Mouse (Mus musculus): ENCODE measurements around the gene Creb5. TPM values are rescaled to one million over a fixed set of nuclear protein-coding genes. Genes with fewer than 3 reads are reported as not detected.

The Creb5 gene
- polyA plus RNA-seq, 1 experiment from 2014 or later, result 13.9 TPM

GRCm38 (mm10) chr6:53573711-53574065 lies 286.6 kb downstream of the Creb5 start:
- H3K4me3 ChIP-seq, result peak overlapping the region; percentile 47
- peaks cover 85% of the 10 kb centered on the region for H3K4me1 ChIP-seq
- no peaks in the 10 kb centered on the region for H3K36me3 ChIP-seq (replicated peaks)
- DNase-seq (ENCODE audit: low spot score), result peak; percentile 78
- H3K9me3 ChIP-seq, result no peaks in the 10 kb centered on the region
- peaks cover 8% of the 10 kb centered on the region; the same call in 1 of the 2 replicates for H3K27me3 ChIP-seq (replicated peaks; ENCODE audit: low read depth, poor library complexity, severe bottlenecking)
- H3K27ac ChIP-seq (replicated peaks), result peak overlapping the region; percentile 89
- 1% methylated on average over 6 of the region's 6 CpGs for WGBS

- no peaks in the 10 kb centered on the region for H3K36me3 ChIP-seq (replicated peaks)
- H3K4me3 ChIP-seq, result peak overlapping the region; percentile 47
- peaks cover 8% of the 10 kb centered on the region; the same call in 1 of the 2 replicates for H3K27me3 ChIP-seq (replicated peaks; ENCODE audit: low read depth, poor library complexity, severe bottlenecking)
- DNase-seq (ENCODE audit: low spot score), result peak; percentile 56
- no peaks in the 10 kb centered on the region for H3K9me3 ChIP-seq
- peak overlapping the region; percentile 89 for H3K27ac ChIP-seq (replicated peaks)
- 37% methylated on average over 12 of the region's 12 CpGs for WGBS
- peaks cover 81% of the 10 kb centered on the region for H3K4me1 ChIP-seq
Observed at GRCm38 (mm10) chr6:53574097-53574496, 287.0 kb downstream of the Creb5 start.

- Histone ChIP-seq H3K27me3 (replicated peaks; ENCODE audit: low read depth, poor library complexity, severe bottlenecking) (peaks cover 8% of the 10 kb centered on the region; the same call in 1 of the 2 replicates), H3K36me3 (replicated peaks) (no peaks in the 10 kb centered on the region), H3K4me1 (peaks cover 81% of the 10 kb centered on the region), H3K4me3 (no peak overlapping the region), H3K9me3 (no peaks in the 10 kb centered on the region), H3K27ac (replicated peaks) (peak overlapping the region; percentile 51; the same call in 1 of the 2 replicates)
- 79% methylated on average over 4 of the region's 4 CpGs for WGBS
- no peak for DNase-seq (ENCODE audit: low spot score)
Observed at GRCm38 (mm10) chr6:53575191-53575590, 288.1 kb downstream of the Creb5 start.

GRCm38 (mm10) chr6:53575836-53576235 lies 288.8 kb downstream of the Creb5 start:
- 95% methylated on average over 3 of the region's 3 CpGs for WGBS
- no peak overlapping the region for H3K27ac ChIP-seq (replicated peaks)
- H3K27me3 ChIP-seq (replicated peaks; ENCODE audit: low read depth, poor library complexity, severe bottlenecking), result peaks cover 8% of the 10 kb centered on the region; the same call in 1 of the 2 replicates
- DNase-seq (ENCODE audit: low spot score), result no peak
- H3K36me3 ChIP-seq (replicated peaks), result no peaks in the 10 kb centered on the region
- H3K4me1 ChIP-seq, result peaks cover 78% of the 10 kb centered on the region
- H3K4me3 ChIP-seq, result no peak overlapping the region
- no peaks in the 10 kb centered on the region for H3K9me3 ChIP-seq

GRCm38 (mm10) chr6:53576841-53577240 lies 289.8 kb downstream of the Creb5 start:
- 60% methylated on average over 6 of the region's 6 CpGs for WGBS
- DNase-seq (ENCODE audit: low spot score), result no peak
- H3K4me1 ChIP-seq, result peaks cover 73% of the 10 kb centered on the region

GRCm38 (mm10) chr6:53577776-53578175 lies 290.7 kb downstream of the Creb5 start:
- Histone ChIP-seq H3K27ac (replicated peaks) (peak overlapping the region; percentile 35; the same call in 1 of the 2 replicates), H3K36me3 (replicated peaks) (no peaks in the 10 kb centered on the region), H3K9me3 (no peaks in the 10 kb centered on the region), H3K4me1 (peaks cover 73% of the 10 kb centered on the region), H3K4me3 (no peak overlapping the region), H3K27me3 (replicated peaks; ENCODE audit: low read depth, poor library complexity, severe bottlenecking) (peaks cover 8% of the 10 kb centered on the region; the same call in 1 of the 2 replicates)
- no peak for DNase-seq (ENCODE audit: low spot score)
- WGBS, result 60% methylated on average over 3 of the region's 3 CpGs

More at GRCm38 (mm10) chr6:53576841-53577240, 289.8 kb downstream of the Creb5 start:
- H3K4me3 ChIP-seq, result no peak overlapping the region
- H3K9me3 ChIP-seq, result no peaks in the 10 kb centered on the region
- H3K27me3 ChIP-seq (replicated peaks; ENCODE audit: low read depth, poor library complexity, severe bottlenecking), result peaks cover 8% of the 10 kb centered on the region; the same call in 1 of the 2 replicates
- 0 out of 2 replicates have a peak overlapping the region, but pooled peaks have one; percentile 35 for H3K27ac ChIP-seq (replicated peaks)
- H3K36me3 ChIP-seq (replicated peaks), result no peaks in the 10 kb centered on the region

- peaks cover 74% of the 10 kb centered on the region for H3K4me1 ChIP-seq
- WGBS, result 86% methylated on average over 7 of the region's 7 CpGs
Observed at GRCm38 (mm10) chr6:53580346-53580745, 293.3 kb downstream of the Creb5 start.

GRCm38 (mm10) chr6:53583234-53583875 lies 296.3 kb downstream of the Creb5 start:
- DNase-seq (ENCODE audit: low spot score), result peak; percentile 15

More at GRCm38 (mm10) chr6:53580346-53580745, 293.3 kb downstream of the Creb5 start:
- Histone ChIP-seq H3K4me3 (no peak overlapping the region), H3K36me3 (replicated peaks) (no peaks in the 10 kb centered on the region), H3K9me3 (no peaks in the 10 kb centered on the region), H3K27me3 (replicated peaks; ENCODE audit: low read depth, poor library complexity, severe bottlenecking) (peaks cover 8% of the 10 kb centered on the region; the same call in 1 of the 2 replicates), H3K27ac (replicated peaks) (no peak overlapping the region)
- DNase-seq (ENCODE audit: low spot score), result no peak

GRCm38 (mm10) chr6:53584718-53585405 lies 297.8 kb downstream of the Creb5 start:
- no peak overlapping the region for H3K27ac ChIP-seq (replicated peaks)
- no peaks in the 10 kb centered on the region for H3K9me3 ChIP-seq
- peaks cover 53% of the 10 kb centered on the region for H3K4me1 ChIP-seq
- no peaks in the 10 kb centered on the region for H3K36me3 ChIP-seq (replicated peaks)
- 51% methylated on average over 10 of the region's 10 CpGs for WGBS
- H3K27me3 ChIP-seq (replicated peaks; ENCODE audit: low read depth, poor library complexity, severe bottlenecking), result no peaks in the 10 kb centered on the region
- no peak overlapping the region for H3K4me3 ChIP-seq
- no peak for DNase-seq (ENCODE audit: low spot score)

More at GRCm38 (mm10) chr6:53583234-53583875, 296.3 kb downstream of the Creb5 start:
- Histone ChIP-seq H3K4me1 (peaks cover 60% of the 10 kb centered on the region), H3K9me3 (no peaks in the 10 kb centered on the region), H3K27ac (replicated peaks) (no peak overlapping the region), H3K27me3 (replicated peaks; ENCODE audit: low read depth, poor library complexity, severe bottlenecking) (no peaks in the 10 kb centered on the region), H3K36me3 (replicated peaks) (no peaks in the 10 kb centered on the region), H3K4me3 (no peak overlapping the region)
- WGBS, result 69% methylated on average over 19 of the region's 19 CpGs

- no peak for DNase-seq (ENCODE audit: low spot score)
- Histone ChIP-seq H3K27me3 (replicated peaks; ENCODE audit: low read depth, poor library complexity, severe bottlenecking) (no peaks in the 10 kb centered on the region), H3K27ac (replicated peaks) (no peak overlapping the region; the same call in 1 of the 2 replicates), H3K36me3 (replicated peaks) (no peaks in the 10 kb centered on the region), H3K9me3 (no peaks in the 10 kb centered on the region), H3K4me3 (no peak overlapping the region), H3K4me1 (peaks cover 32% of the 10 kb centered on the region)
- 79% methylated on average over 6 of the region's 6 CpGs for WGBS
Observed at GRCm38 (mm10) chr6:53589746-53590145, 302.7 kb downstream of the Creb5 start.

- H3K4me1 ChIP-seq, result peaks cover 20% of the 10 kb centered on the region
- H3K9me3 ChIP-seq, result no peaks in the 10 kb centered on the region
- H3K4me3 ChIP-seq, result no peak overlapping the region
- no peak for DNase-seq (ENCODE audit: low spot score)
- no peaks in the 10 kb centered on the region for H3K27me3 ChIP-seq (replicated peaks; ENCODE audit: low read depth, poor library complexity, severe bottlenecking)
- H3K27ac ChIP-seq (replicated peaks), result no peak overlapping the region
- WGBS, result 88% methylated on average over 5 of the region's 5 CpGs
- no peaks in the 10 kb centered on the region for H3K36me3 ChIP-seq (replicated peaks)
Observed at GRCm38 (mm10) chr6:53592230-53592629, 305.2 kb downstream of the Creb5 start.

- no peak for DNase-seq (ENCODE audit: low spot score)
- 29% methylated on average over 4 of the region's 4 CpGs for WGBS
- H3K27ac ChIP-seq (replicated peaks), result peak overlapping the region; percentile 65
- H3K4me1 ChIP-seq, result peaks cover 20% of the 10 kb centered on the region
- H3K9me3 ChIP-seq, result no peaks in the 10 kb centered on the region
- no peak overlapping the region for H3K4me3 ChIP-seq
- no peaks in the 10 kb centered on the region for H3K27me3 ChIP-seq (replicated peaks; ENCODE audit: low read depth, poor library complexity, severe bottlenecking)
- H3K36me3 ChIP-seq (replicated peaks), result no peaks in the 10 kb centered on the region
Observed at GRCm38 (mm10) chr6:53593603-53594002, 306.5 kb downstream of the Creb5 start.

All from embryonic facial prominence, embryonic 10.5 days (tissue).